In the genomic region with DNA sequence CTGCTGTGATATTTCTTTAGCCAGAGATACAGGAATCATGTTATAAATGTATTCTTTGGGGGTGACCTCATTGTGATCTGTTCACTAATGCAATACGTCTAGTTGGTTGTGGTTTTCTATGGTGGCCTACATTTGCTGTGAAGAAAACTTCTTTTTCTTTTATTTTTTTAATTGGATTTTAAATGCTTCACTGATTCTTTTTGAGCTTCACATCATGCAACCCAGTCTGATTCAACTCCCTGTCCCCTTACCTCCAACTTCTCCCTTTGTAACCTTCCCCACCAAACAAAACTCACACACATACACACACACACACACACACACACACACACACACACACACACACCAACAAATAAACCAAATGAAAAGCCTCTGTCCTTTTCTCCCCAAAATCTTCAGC, we compare ENCODE assay signal across 27 mouse cellular contexts. TPM values are rescaled to one million over a fixed set of nuclear protein-coding genes. Genes with fewer than 3 reads are reported as not detected.
A peak's percentile ranks its signal among the peaks of the same experiment; 100 is the strongest.
DNase-seq lines count a peak whose midpoint lies in the region; ATAC-seq and TF ChIP-seq lines count a peak whose summit lies in the region.
"Had no signal": no experiment of that assay in that cellular context is flagged by ENCODE, and none has a peak within 500 bp of the region (broad histone marks: within the 10 kb centered on the region; RNA-seq: fewer than 3 reads in every experiment).

No protein-coding gene starts in this region.

- 0 out of 2 replicates have a peak, but pooled peaks have one; percentile 66 for ATAC-seq in forebrain, embryonic 11.5 days (replicated peaks; ENCODE audit: low FRiP score)
- ATAC-seq in forebrain, embryonic 14.5 days, result no peak
- peak; percentile 75 for ATAC-seq in midbrain, embryonic 11.5 days (ENCODE audit: low FRiP score)
- ATAC-seq in midbrain, postnatal 0 days (ENCODE audit: low FRiP score), result no peak
- no peak for ATAC-seq in heart, embryonic 11.5 days (replicated peaks; ENCODE audit: insufficient number of reproducible peaks, low FRiP score, low TSS enrichment)
- ATAC-seq: forebrain, embryonic 15.5 days; hindbrain, embryonic 16.5 days; intestine, embryonic 15.5 days had no signal

- H3K4me1 ChIP-seq in forebrain, embryonic 11.5 days (replicated peaks; ENCODE audit: control insufficient read depth, insufficient read depth, low read length), result no peaks in the 10 kb centered on the region
- H3K4me1 ChIP-seq in forebrain, embryonic 14.5 days (ENCODE audit: control insufficient read depth, insufficient read depth, low read length), result no peaks in the 10 kb centered on the region
- H3K4me1 ChIP-seq in midbrain, embryonic 11.5 days (ENCODE audit: control insufficient read depth, insufficient read depth, low read length), result no peaks in the 10 kb centered on the region
- no peaks in the 10 kb centered on the region for H3K4me1 ChIP-seq in midbrain, postnatal 0 days (ENCODE audit: insufficient read depth, low read length)
- no peaks in the 10 kb centered on the region for H3K4me1 ChIP-seq in heart, embryonic 11.5 days (ENCODE audit: control insufficient read depth, insufficient read depth, low read length)
- H3K4me1 ChIP-seq: embryonic facial prominence, embryonic 15.5 days; forebrain, embryonic 15.5 days; heart, embryonic 13.5 days; hindbrain, embryonic 13.5 days; intestine, embryonic 15.5 days had no signal

- 14% methylated on average over 1 of the region's 1 CpGs for WGBS in forebrain, embryonic 11.5 days
- WGBS in forebrain, embryonic 14.5 days, result 8% methylated on average over 1 of the region's 1 CpGs
- 5% methylated on average over 1 of the region's 1 CpGs for WGBS in midbrain, embryonic 11.5 days
- WGBS in midbrain, postnatal 0 days, result 17% methylated on average over 1 of the region's 1 CpGs
- WGBS in heart, embryonic 11.5 days (ENCODE audit: insufficient replicate concordance), result 66% methylated on average over 1 of the region's 1 CpGs

- no peak overlapping the region for H3K9ac ChIP-seq in forebrain, embryonic 11.5 days (ENCODE audit: low read length)
- no peak overlapping the region for H3K9ac ChIP-seq in forebrain, embryonic 14.5 days (ENCODE audit: low read length)
- H3K9ac ChIP-seq in midbrain, embryonic 11.5 days (ENCODE audit: low read length), result no peak overlapping the region
- H3K9ac ChIP-seq in midbrain, postnatal 0 days (replicated peaks; ENCODE audit: low read length, poor library complexity, severe bottlenecking), result no peak overlapping the region
- H3K9ac ChIP-seq in heart, embryonic 11.5 days (ENCODE audit: low read depth, low read length), result no peak overlapping the region
- H3K9ac ChIP-seq: embryonic facial prominence, embryonic 15.5 days; forebrain, embryonic 15.5 days; heart, embryonic 13.5 days; hindbrain, embryonic 13.5 days; intestine, embryonic 15.5 days had no signal

- TF ChIP-seq CTCF in midbrain, postnatal 0 days (IDR thresholded peaks at IDR 0.05), result no peak

- H3K4me2 ChIP-seq in forebrain, embryonic 11.5 days (ENCODE audit: low read depth, low read length, severe bottlenecking), result no peak overlapping the region
- H3K4me2 ChIP-seq in forebrain, embryonic 14.5 days (ENCODE audit: low read length), result no peak overlapping the region
- H3K4me2 ChIP-seq in midbrain, embryonic 11.5 days, result no peak overlapping the region
- H3K4me2 ChIP-seq in midbrain, postnatal 0 days (ENCODE audit: low read depth, low read length, poor library complexity, severe bottlenecking), result no peak overlapping the region
- no peak overlapping the region for H3K4me2 ChIP-seq in heart, embryonic 11.5 days
- H3K4me2 ChIP-seq: embryonic facial prominence, embryonic 15.5 days; forebrain, embryonic 15.5 days; heart, embryonic 13.5 days; hindbrain, embryonic 13.5 days; intestine, embryonic 15.5 days had no signal

- H3K36me3 ChIP-seq in forebrain, embryonic 11.5 days (ENCODE audit: control insufficient read depth, insufficient read depth, low read length), result no peaks in the 10 kb centered on the region
- no peaks in the 10 kb centered on the region for H3K36me3 ChIP-seq in forebrain, embryonic 14.5 days (ENCODE audit: control insufficient read depth, insufficient read depth, low read length)
- no peaks in the 10 kb centered on the region for H3K36me3 ChIP-seq in midbrain, embryonic 11.5 days (ENCODE audit: control insufficient read depth, insufficient read depth, low read length)
- H3K36me3 ChIP-seq in midbrain, postnatal 0 days (ENCODE audit: insufficient read depth, low read length), result no peaks in the 10 kb centered on the region
- H3K36me3 ChIP-seq in heart, embryonic 11.5 days (ENCODE audit: control insufficient read depth, insufficient read depth, low read length), result no peaks in the 10 kb centered on the region
- H3K36me3 ChIP-seq: embryonic facial prominence, embryonic 15.5 days; forebrain, embryonic 15.5 days; G1E; heart, embryonic 13.5 days; hindbrain, embryonic 13.5 days; intestine, embryonic 15.5 days had no signal

- H3K4me3 ChIP-seq in forebrain, embryonic 11.5 days (ENCODE audit: low read depth, low read length), result no peak overlapping the region
- H3K4me3 ChIP-seq in forebrain, embryonic 14.5 days (ENCODE audit: low read depth, low read length), result no peak overlapping the region
- no peak overlapping the region for H3K4me3 ChIP-seq in midbrain, embryonic 11.5 days (ENCODE audit: low read depth, low read length)
- H3K4me3 ChIP-seq in midbrain, postnatal 0 days (ENCODE audit: low read depth, low read length), result no peak overlapping the region
- H3K4me3 ChIP-seq in heart, embryonic 11.5 days (ENCODE audit: low read depth, low read length), result no peak overlapping the region
- H3K4me3 ChIP-seq: embryonic facial prominence, embryonic 15.5 days; forebrain, embryonic 15.5 days; heart, embryonic 13.5 days; hindbrain, embryonic 13.5 days; intestine, embryonic 15.5 days had no signal

- no peak for DNase-seq in forebrain, embryonic 11.5 days (ENCODE audit: low spot score)
- no peak for DNase-seq in forebrain, embryonic 14.5 days (ENCODE audit: low spot score)
- DNase-seq in midbrain, embryonic 11.5 days (ENCODE audit: low spot score, missing footprints), result no peak
- no peak for DNase-seq in midbrain, postnatal 0 days (ENCODE audit: low spot score)
- peak; percentile 80 for DNase-seq in retina, embryonic 14.5 days (ENCODE audit: low spot score)
- DNase-seq: adrenal gland, adult 2 months; adrenal gland, postnatal 14 days; B cell, adult 2 months; cerebellum, adult 11 months; cerebellum, adult 8-10 months; cerebellum, postnatal 10 days; cerebellum, postnatal 36 days; embryo, embryonic 11 days; gastrocnemius, postnatal 25 days; heart, adult 18-20 months; heart, postnatal 14 days; heart, postnatal 4 days; kidney, adult 11 months had no signal

- H3K9me3 ChIP-seq in forebrain, embryonic 11.5 days (ENCODE audit: control insufficient read depth, low read length), result no peaks in the 10 kb centered on the region
- no peaks in the 10 kb centered on the region for H3K9me3 ChIP-seq in forebrain, embryonic 14.5 days (replicated peaks; ENCODE audit: control insufficient read depth, low read length)
- no peaks in the 10 kb centered on the region for H3K9me3 ChIP-seq in midbrain, embryonic 11.5 days (ENCODE audit: control insufficient read depth, low read length)
- H3K9me3 ChIP-seq in midbrain, postnatal 0 days (ENCODE audit: low read length), result no peaks in the 10 kb centered on the region
- no peaks in the 10 kb centered on the region for H3K9me3 ChIP-seq in heart, embryonic 11.5 days (replicated peaks; ENCODE audit: control insufficient read depth, low read length)
- H3K9me3 ChIP-seq: embryonic facial prominence, embryonic 15.5 days; forebrain, embryonic 15.5 days; heart, embryonic 13.5 days; hindbrain, embryonic 13.5 days; intestine, embryonic 15.5 days had no signal

- no peak overlapping the region for H3K27ac ChIP-seq in forebrain, embryonic 11.5 days (ENCODE audit: low read depth, low read length)
- no peak overlapping the region for H3K27ac ChIP-seq in forebrain, embryonic 14.5 days (ENCODE audit: low read depth, low read length)
- no peak overlapping the region for H3K27ac ChIP-seq in midbrain, embryonic 11.5 days (ENCODE audit: low read depth, low read length)
- H3K27ac ChIP-seq in midbrain, postnatal 0 days (ENCODE audit: low read depth, low read length), result no peak overlapping the region
- no peak overlapping the region for H3K27ac ChIP-seq in heart, embryonic 11.5 days (ENCODE audit: low read depth, low read length)
- H3K27ac ChIP-seq: embryonic facial prominence, embryonic 15.5 days; forebrain, embryonic 15.5 days; heart, embryonic 13.5 days; hindbrain, embryonic 13.5 days; intestine, embryonic 15.5 days had no signal

- H3K27me3 ChIP-seq in forebrain, embryonic 11.5 days (ENCODE audit: control insufficient read depth, insufficient read depth, low read length), result no peaks in the 10 kb centered on the region
- no peaks in the 10 kb centered on the region for H3K27me3 ChIP-seq in forebrain, embryonic 14.5 days (replicated peaks; ENCODE audit: control insufficient read depth, insufficient read depth, low read length)
- H3K27me3 ChIP-seq in midbrain, embryonic 11.5 days (ENCODE audit: control insufficient read depth, insufficient read depth, low read length), result no peaks in the 10 kb centered on the region
- H3K27me3 ChIP-seq in midbrain, postnatal 0 days (ENCODE audit: insufficient read depth, low read length), result no peaks in the 10 kb centered on the region
- H3K27me3 ChIP-seq in heart, embryonic 11.5 days (ENCODE audit: control insufficient read depth, insufficient read depth, low read length), result no peaks in the 10 kb centered on the region
- H3K27me3 ChIP-seq: CH12.LX; embryonic facial prominence, embryonic 15.5 days; forebrain, embryonic 15.5 days; heart, embryonic 13.5 days; hindbrain, embryonic 13.5 days; intestine, embryonic 15.5 days had no signal

RNA-seq across cellular contexts. Expression of gene Dsel, which starts 46.7 kb away (rescaled TPM):
- polyA plus RNA-seq in forebrain, embryonic 11.5 days (2014; fragmentation: Nextera tagmentation; extraction: Ambion mirVana), result 9.5 and 10.1 TPM in 2 replicates
- 9.0 and 9.4 TPM in 2 replicates for polyA plus RNA-seq in forebrain, embryonic 14.5 days (2014; fragmentation: Nextera tagmentation; extraction: Ambion mirVana)
- 11.5 and 11.8 TPM in 2 replicates for polyA plus RNA-seq in midbrain, embryonic 11.5 days (2014; fragmentation: Nextera tagmentation; extraction: Ambion mirVana)
- total RNA-seq in midbrain, postnatal 0 days (2014; rRNA removed), result 22.1 and 28.9 TPM in 2 replicates
- polyA plus RNA-seq in midbrain, postnatal 0 days (2015; fragmentation: Nextera tagmentation; extraction: Ambion mirVana), result 6.3 and 9.3 TPM in 2 replicates
- 6.3 and 6.9 TPM in 2 replicates for polyA plus RNA-seq in heart, embryonic 11.5 days (2014; fragmentation: Nextera tagmentation; extraction: Ambion mirVana)
- total RNA-seq: CH12.LX had no signal
- polyA plus RNA-seq: G1E had no signal

Comparison
In these comparisons a context has a peak if more than half of its experiments do, and no peak if none do; other contexts are left out.
1. ATAC-seq: peak in forebrain, embryonic 11.5 days (single experiment) and midbrain, embryonic 11.5 days (single experiment); none in forebrain, embryonic 14.5 days (single experiment), midbrain, postnatal 0 days (single experiment) and heart, embryonic 11.5 days (single experiment).